Mouse (Mus musculus) kidney, postnatal 4 days (tissue): ENCODE data around the gene Alox12.

ENCODE experiments used
- DNase-seq, 2 experiments: peaks; one replicate each; pipeline ENCODE4 v3.0.0; 2021; ENCODE audit warnings: mixed read lengths in 2 of 2

The Alox12 gene

DNA sequence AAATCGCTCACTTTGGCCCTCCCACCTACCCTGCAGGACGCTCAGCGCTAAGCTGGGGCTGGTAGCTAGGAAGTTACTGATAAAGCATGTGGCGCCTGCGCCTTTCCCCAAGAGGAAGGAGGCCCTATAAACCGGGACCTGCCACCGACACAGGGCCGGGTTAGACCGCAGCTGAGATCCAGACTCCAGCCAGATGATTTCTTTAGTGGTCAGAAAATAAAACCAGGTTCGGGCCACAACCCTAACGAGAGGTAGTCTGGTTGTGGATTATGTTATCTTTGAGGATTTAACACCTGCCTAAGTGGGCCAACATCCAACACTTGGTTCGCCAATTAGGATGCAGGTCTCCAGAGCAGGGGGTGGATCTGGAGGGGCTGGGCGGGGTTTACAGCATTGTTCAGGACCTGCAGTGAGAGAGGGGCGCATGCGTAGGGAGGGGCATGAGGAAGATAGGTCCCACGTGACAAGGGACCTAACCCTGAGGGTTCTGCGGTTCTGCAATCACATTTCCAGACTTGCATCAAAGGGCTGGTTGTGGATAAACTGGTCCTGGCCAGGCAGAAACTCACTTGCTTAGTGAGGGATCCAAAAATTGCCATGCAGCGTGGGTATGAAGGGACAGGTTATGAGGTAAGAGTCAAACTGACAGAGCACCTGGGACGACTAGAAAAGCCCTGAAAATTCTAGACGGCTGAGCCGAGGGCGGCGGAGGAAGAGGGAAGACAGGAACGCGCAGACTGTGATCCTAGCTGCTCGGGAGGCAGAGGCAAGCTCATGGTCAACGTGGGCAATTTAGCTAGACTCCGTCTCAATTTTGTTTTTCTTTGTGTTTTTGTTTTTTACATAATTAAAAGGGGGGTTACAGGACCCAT is 34.2 kb downstream of the Alox12 start, which contains the start of gene Slc16a13:
Gene Slc16a13 (minus strand): TSS at position 334 of the 872 bp plus-strand sequence.
- DNase-seq = peak; percentile 94 to 97

DNA sequence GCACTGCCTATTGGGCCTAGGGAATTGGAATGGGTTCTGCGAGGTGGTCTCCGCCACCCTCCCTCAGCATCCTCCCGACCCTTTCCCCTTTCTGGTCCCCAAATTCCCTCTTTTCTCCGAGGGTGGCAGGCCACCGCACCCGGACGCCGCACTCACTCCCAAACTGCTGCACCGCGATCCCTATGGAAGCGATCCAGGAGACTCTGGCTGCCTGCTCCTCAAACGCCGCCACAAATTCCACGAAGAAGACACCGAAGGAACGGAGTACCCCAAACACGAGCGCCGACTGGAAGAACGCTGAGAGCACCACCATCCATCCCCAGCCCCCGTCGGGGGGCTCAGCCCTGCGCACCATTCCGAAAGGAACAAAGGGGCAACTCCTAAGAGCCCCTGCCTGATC is 34.8 kb downstream of the Alox12 start:
- no peak for DNase-seq

- DNase-seq = no peak
These were observed 35.3 kb downstream of the Alox12 start for GRCm38 (mm10) chr11:70219873-70220272.

GRCm38 (mm10) chr11:70218741-70219470 is 36.2 kb downstream of the Alox12 start:
- DNase-seq = no peak

DNA sequence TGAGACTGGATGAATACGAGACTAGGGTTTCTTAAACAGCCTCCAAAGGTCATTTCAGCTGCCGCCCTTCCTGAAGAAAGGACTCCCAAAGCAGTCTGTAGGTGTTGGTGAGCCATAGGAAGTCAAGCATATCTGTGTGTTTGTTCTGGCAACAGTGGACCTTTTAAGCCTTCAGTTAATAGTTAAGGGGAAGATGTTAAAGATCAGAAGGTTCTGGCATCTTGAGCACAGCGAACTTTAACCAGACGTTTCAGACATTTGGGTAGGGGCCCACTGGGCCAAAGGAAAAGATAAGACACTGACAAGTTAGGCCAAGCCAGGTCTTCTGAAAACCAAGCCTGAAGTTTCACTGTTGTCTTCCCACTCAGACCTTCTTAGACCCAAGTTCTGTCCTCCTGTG is 37.1 kb downstream of the Alox12 start:
- DNase-seq = no peak

GRCm38 (mm10) chr11:70216103-70216502 is 39.0 kb downstream of the Alox12 start:
- DNase-seq = no peak

- DNase-seq = peak in 1 of 2 experiments; percentile 43
These were observed 39.9 kb downstream of the Alox12 start for GRCm38 (mm10) chr11:70215301-70215700.

DNA sequence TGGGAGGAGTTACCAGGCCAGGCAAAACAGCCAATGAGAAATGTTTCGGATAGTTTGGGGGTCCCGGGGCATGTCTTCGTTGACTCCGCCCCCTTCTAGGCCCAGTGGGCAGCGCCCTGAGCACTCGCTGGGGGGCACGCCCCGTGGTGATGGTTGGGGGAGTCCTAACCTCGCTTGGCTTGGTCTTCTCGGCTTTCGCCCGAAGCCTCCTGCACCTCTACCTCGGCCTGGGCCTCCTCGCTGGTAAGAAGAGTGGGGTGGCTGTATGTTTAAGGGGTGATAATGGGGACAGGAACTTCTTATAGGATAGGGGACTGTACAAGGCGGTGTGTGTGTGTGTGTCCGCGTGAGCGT is 40.3 kb downstream of the Alox12 start:
- peak in 1 of 2 experiments; percentile 51 for DNase-seq

DNA sequence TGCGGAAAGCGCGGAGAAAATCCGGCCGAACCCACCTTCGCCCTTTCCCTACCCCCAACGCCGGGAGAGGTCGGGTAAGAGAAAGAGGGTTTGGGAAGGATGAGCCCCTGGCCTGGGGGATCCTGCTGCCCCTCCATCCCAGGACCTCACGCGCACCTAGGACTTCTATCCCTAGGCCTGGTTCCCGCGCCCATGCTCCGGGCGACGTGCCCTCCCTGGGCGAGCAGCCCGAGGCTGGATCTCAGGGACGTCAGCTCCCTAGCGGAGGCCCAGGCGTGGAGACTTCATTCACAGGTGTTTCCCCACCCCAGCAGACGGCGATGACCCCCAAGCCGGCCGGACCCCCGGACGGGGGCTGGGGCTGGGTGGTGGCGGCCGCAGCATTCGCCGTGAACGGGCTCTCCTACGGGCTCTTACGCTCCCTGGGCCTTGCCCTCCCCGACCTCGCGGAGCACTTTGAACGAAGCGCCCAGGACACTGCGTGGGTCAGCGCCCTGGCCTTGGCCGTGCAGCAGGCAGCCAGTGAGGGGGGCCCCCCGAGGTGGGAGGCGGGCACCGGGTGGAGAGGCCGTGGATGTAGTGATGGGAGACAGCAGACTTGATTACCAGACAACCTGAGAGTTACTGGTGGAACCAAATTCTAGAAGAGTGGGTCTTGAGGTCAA is 40.8 kb downstream of the Alox12 start:
- DNase-seq = peak; percentile 51 to 70

GRCm38 (mm10) chr11:70213736-70214135 is 41.4 kb downstream of the Alox12 start:
- DNase-seq = peak in 1 of 2 experiments; percentile 47

DNA sequence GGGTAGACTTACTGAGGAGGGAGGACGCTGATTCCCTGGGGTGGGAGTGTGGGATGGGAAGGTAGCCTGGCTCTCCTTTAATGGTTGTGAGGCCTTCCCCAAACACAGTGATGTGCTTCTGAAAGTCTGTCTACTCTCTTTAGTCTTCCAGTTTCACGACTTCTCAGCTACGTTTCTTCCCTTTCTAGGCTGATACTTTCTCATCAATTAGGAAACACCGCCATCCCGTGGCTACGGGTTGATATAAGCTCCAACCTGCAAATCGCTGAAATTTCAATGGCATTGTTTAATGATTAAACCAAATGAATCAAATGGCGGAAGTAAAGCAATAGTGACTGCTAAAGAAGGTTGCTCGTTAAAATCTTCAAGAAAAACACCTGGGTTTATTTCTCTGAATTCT is 42.3 kb downstream of the Alox12 start:
- peak; percentile 84 to 88 for DNase-seq

DNA sequence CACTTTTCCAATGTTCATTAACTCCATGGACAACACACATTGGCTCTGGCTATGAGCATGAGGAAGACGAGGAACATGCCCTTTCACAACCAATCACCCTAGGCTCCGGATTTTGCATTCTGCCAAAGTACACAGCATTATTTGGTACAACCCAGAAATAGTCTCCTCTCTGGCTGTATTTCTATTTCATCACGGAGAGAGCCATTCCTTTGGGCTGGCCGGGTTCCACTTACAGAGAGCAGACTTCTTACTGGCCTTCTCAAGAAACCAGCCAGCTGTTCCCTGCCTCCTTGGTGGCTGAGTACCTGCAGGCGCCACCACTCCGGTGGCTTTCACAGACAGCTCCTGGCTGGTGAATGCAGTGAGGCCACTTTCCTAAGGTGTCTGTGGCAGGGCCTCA is 42.7 kb downstream of the Alox12 start, which contains the start of gene Slc16a11:
Gene Slc16a11 (plus strand): TSS at position 330 of the 400 bp plus-strand sequence.
- peak; percentile 35 to 43 for DNase-seq

DNA sequence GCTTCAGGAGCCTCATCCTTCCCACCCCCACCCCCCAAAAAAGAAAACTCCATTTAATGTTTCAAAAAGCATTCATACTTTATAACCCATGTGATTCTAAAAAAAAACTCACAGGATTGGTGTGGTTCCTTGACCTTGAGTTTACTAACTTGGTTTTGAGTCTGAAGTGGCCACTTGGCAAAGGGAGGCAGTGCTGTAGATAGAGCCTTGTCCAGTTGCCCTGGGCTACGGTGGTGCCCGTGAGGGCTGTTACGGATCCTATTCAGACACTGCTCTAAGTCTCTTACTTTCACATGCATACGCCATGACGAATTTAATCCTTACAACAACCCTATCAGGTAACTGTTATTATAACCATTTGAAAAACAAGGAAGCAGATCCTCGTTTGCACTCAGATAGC is 43.2 kb downstream of the Alox12 start:
- DNase-seq = no peak

GRCm38 (mm10) chr11:70210681-70211080 is 44.5 kb downstream of the Alox12 start:
- no peak for DNase-seq

GRCm38 (mm10) chr11:70208778-70209388 is 46.3 kb downstream of the Alox12 start:
- DNase-seq = no peak

DNA sequence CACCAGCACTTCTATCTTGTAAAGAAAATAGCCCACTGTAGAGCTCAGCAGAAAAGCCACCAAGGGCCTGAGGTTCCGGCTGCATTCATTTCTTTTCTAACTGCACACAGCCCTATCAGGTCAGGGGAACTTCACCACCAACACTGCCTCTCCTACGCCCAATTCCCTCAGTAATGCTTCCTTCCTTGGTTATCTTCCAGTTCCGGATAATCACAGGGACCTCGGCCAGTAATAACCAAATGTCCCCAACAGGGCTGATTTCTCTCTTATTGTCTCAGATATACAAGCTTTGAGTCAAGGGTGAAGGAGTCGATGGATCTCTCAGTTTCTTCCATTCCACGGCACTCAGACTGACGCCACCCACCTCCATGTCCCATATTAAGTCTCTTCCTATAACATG is 47.9 kb downstream of the Alox12 start:
- no peak for DNase-seq

- DNase-seq = no peak
These were observed 48.4 kb downstream of the Alox12 start for GRCm38 (mm10) chr11:70206801-70207200.

GRCm38 (mm10) chr11:70201691-70202090 is 53.5 kb downstream of the Alox12 start:
- DNase-seq = peak; percentile 94 to 95

DNA sequence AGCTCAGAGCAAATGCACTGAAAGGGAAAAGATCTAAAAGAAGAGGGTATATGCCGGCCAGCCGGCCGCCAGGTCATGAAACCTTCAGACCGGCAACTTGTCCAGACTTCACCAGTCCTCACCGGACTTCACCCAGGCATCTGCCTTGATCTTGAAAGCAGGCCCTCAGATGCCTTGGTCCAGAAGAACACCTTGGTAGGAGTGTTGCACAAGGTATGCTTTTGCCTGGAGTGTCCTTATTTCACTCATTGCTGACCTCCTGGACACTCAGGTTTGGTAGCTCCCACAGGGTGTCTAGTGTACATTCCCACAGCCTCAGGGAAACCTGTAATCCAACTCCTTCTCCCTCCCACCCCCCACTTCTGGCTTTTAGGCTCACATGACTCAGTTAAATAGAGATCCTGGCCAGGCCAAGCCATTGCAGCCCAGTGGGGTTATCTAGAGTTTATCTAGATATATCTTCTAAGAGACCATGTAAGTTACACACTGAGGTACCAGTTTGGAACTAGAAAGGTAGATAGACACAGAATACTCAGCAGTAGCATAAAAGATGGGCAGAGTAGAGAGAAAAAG is 55.0 kb downstream of the Alox12 start:
- DNase-seq = peak in 1 of 2 experiments; percentile 22

DNA sequence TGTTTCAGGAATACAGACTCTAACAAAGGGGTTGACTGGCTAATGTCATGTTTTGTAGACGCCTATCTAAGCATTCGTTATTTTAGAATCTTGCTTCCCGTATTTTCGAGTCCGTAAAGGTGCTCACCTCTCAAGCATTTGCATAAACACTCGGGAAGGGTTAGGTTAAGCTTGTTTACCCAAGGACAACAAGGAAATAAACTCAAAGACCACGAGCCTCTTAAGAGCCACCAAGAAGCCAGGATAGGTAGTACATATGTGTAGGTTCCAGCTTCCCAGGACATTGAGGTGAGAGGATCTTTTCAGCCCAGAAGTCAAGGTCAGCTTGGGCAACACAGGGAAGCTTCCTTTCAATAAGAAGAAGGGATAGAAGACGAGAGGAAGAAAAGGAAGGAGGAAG is 56.0 kb downstream of the Alox12 start:
- DNase-seq = no peak

DNA sequence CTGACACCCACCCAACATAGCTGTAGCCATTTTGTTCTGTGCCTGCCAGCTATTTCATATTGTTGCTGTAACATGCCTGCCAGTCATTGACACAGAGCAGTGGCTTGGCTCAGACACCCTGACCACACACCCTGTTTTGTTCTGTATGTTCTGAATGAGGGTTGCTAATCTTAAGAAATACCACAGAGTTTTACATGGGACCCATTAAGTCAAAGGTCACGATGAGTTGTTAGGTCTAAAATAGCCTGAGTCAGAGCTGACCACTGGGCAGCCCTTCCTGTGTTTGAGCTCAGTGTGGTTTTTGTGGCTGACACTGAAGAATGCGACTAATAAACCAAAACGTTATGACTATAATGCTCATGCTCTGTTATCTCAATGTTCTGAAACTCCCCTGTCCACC is 56.8 kb downstream of the Alox12 start:
- no peak for DNase-seq
